Mouse (Mus musculus): ENCODE results near the gene Cntf. TPM values are rescaled to one million over a fixed set of nuclear protein-coding genes. Genes with fewer than 3 reads are reported as not detected.
A peak's percentile ranks its signal among the peaks of the same experiment; 100 is the strongest.

Gene Cntf
- polyA plus RNA-seq, 1 experiment from 2014 or later, result 1.6 TPM

GRCm38 (mm10) chr19:12796328-12796931 lies 31.0 kb upstream of the Cntf start:
- H3K27me3 ChIP-seq, result no peaks in the 10 kb centered on the region
- peak overlapping the region; percentile 99 for H3K27ac ChIP-seq (replicated peaks)
- H3K9ac ChIP-seq (replicated peaks), result peak overlapping the region; percentile 79
- peak overlapping the region; percentile 96 for H3K4me3 ChIP-seq
- H3K36me3 ChIP-seq, result no peaks in the 10 kb centered on the region
- under 1% methylated on average over 29 of the region's 29 CpGs for WGBS
- no peaks in the 10 kb centered on the region for H3K9me3 ChIP-seq
- peak; percentile 7 for ATAC-seq (ENCODE audit: low FRiP score, low read depth)
- peaks cover 15% of the 10 kb centered on the region for H3K4me1 ChIP-seq
- H3K4me2 ChIP-seq (replicated peaks), result peak overlapping the region; percentile 70

GRCm38 (mm10) chr19:12795511-12796327 lies 30.3 kb upstream of the Cntf start, which contains the start of the genes Zfp91 and Lpxn:
TSS of gene Zfp91 (minus strand) at chr19:12796126.
TSS of gene Lpxn (plus strand) at chr19:12796193.
- Histone ChIP-seq H3K36me3 (no peaks in the 10 kb centered on the region), H3K9ac (replicated peaks) (peak within 1 kb of the TSS; percentile 97), H3K4me1 (peaks cover 19% of the 10 kb centered on the region), H3K4me3 (peak within 1 kb of the TSS; percentile 96), H3K4me2 (replicated peaks) (peak within 1 kb of the TSS; percentile 70), H3K27me3 (no peaks in the 10 kb centered on the region), H3K9me3 (no peaks in the 10 kb centered on the region), H3K27ac (replicated peaks) (peak within 1 kb of the TSS; percentile 99)
- under 1% methylated on average over 55 of the region's 76 CpGs for WGBS
- peak; percentile 93 for ATAC-seq (ENCODE audit: low FRiP score, low read depth)

- no peaks in the 10 kb centered on the region for H3K36me3 ChIP-seq
- WGBS, result under 1% methylated on average over 37 of the region's 63 CpGs
- H3K4me1 ChIP-seq, result peaks cover 19% of the 10 kb centered on the region
Observed at GRCm38 (mm10) chr19:12795110-12795509, 29.7 kb upstream of the Cntf start.

GRCm38 (mm10) chr19:12794056-12795044 lies 28.9 kb upstream of the Cntf start:
- 2% methylated on average over 39 of the region's 39 CpGs for WGBS
- peaks cover 19% of the 10 kb centered on the region for H3K4me1 ChIP-seq
- H3K27ac ChIP-seq (replicated peaks), result peak overlapping the region; percentile 99
- peak; percentile 71 for ATAC-seq (ENCODE audit: low FRiP score, low read depth)
- H3K36me3 ChIP-seq, result no peaks in the 10 kb centered on the region
- no peaks in the 10 kb centered on the region for H3K9me3 ChIP-seq
- peak overlapping the region; percentile 58 for H3K4me2 ChIP-seq (replicated peaks)
- H3K27me3 ChIP-seq, result no peaks in the 10 kb centered on the region
- H3K9ac ChIP-seq (replicated peaks), result peak overlapping the region; percentile 97
- H3K4me3 ChIP-seq, result peak overlapping the region; percentile 96

More at GRCm38 (mm10) chr19:12795110-12795509, 29.7 kb upstream of the Cntf start:
- peak overlapping the region; percentile 58 for H3K4me2 ChIP-seq (replicated peaks)
- H3K9me3 ChIP-seq, result no peaks in the 10 kb centered on the region
- H3K27me3 ChIP-seq, result no peaks in the 10 kb centered on the region
- H3K9ac ChIP-seq (replicated peaks), result peak overlapping the region; percentile 97
- peak; percentile 44 for ATAC-seq (ENCODE audit: low FRiP score, low read depth)
- peak overlapping the region; percentile 96 for H3K4me3 ChIP-seq
- peak overlapping the region; percentile 99 for H3K27ac ChIP-seq (replicated peaks)

- Histone ChIP-seq H3K9me3 (no peaks in the 10 kb centered on the region), H3K36me3 (no peaks in the 10 kb centered on the region), H3K4me3 (no peak overlapping the region), H3K27ac (replicated peaks) (no peak overlapping the region), H3K4me1 (peaks cover 17% of the 10 kb centered on the region), H3K27me3 (no peaks in the 10 kb centered on the region), H3K9ac (replicated peaks) (no peak overlapping the region), H3K4me2 (replicated peaks) (no peak overlapping the region)
- ATAC-seq (ENCODE audit: low FRiP score, low read depth), result no peak
Observed at GRCm38 (mm10) chr19:12792374-12792773, 26.9 kb upstream of the Cntf start.

- Histone ChIP-seq H3K9me3 (no peaks in the 10 kb centered on the region), H3K4me3 (no peak overlapping the region), H3K4me1 (peaks cover 8% of the 10 kb centered on the region), H3K4me2 (replicated peaks) (no peak overlapping the region), H3K9ac (replicated peaks) (no peak overlapping the region), H3K27me3 (no peaks in the 10 kb centered on the region), H3K36me3 (no peaks in the 10 kb centered on the region), H3K27ac (replicated peaks) (no peak overlapping the region)
- ATAC-seq (ENCODE audit: low FRiP score, low read depth), result no peak
- 92% methylated on average over 4 of the region's 4 CpGs for WGBS
Observed at GRCm38 (mm10) chr19:12787721-12788120, 22.3 kb upstream of the Cntf start.

GRCm38 (mm10) chr19:12786803-12787395 lies 21.5 kb upstream of the Cntf start:
- no peak overlapping the region for H3K27ac ChIP-seq (replicated peaks)
- peaks cover 7% of the 10 kb centered on the region for H3K4me1 ChIP-seq
- no peak for ATAC-seq (ENCODE audit: low FRiP score, low read depth)
- no peak overlapping the region for H3K4me2 ChIP-seq (replicated peaks)
- H3K27me3 ChIP-seq, result no peaks in the 10 kb centered on the region
- no peak overlapping the region for H3K9ac ChIP-seq (replicated peaks)
- H3K9me3 ChIP-seq, result no peaks in the 10 kb centered on the region
- no peak overlapping the region for H3K4me3 ChIP-seq
- 96% methylated on average over 2 of the region's 2 CpGs for WGBS
- no peaks in the 10 kb centered on the region for H3K36me3 ChIP-seq

- Histone ChIP-seq H3K27ac (replicated peaks) (no peak overlapping the region), H3K9ac (replicated peaks) (no peak overlapping the region), H3K4me3 (no peak overlapping the region), H3K4me1 (no peaks in the 10 kb centered on the region), H3K9me3 (no peaks in the 10 kb centered on the region), H3K36me3 (peaks cover 20% of the 10 kb centered on the region), H3K4me2 (replicated peaks) (no peak overlapping the region), H3K27me3 (no peaks in the 10 kb centered on the region)
- ATAC-seq (ENCODE audit: low FRiP score, low read depth), result no peak
Observed at GRCm38 (mm10) chr19:12780437-12780836, 15.0 kb upstream of the Cntf start.

- Histone ChIP-seq H3K9ac (replicated peaks) (no peak overlapping the region), H3K27me3 (no peaks in the 10 kb centered on the region), H3K36me3 (peaks cover 43% of the 10 kb centered on the region), H3K9me3 (no peaks in the 10 kb centered on the region), H3K4me1 (peaks cover 3% of the 10 kb centered on the region; the same call in 1 of the 2 replicates), H3K4me3 (no peak overlapping the region), H3K4me2 (replicated peaks) (no peak overlapping the region), H3K27ac (replicated peaks) (no peak overlapping the region)
- 85% methylated on average over 5 of the region's 5 CpGs for WGBS
- no peak for ATAC-seq (ENCODE audit: low FRiP score, low read depth)
Observed at GRCm38 (mm10) chr19:12770888-12771287, 5.5 kb upstream of the Cntf start.

GRCm38 (mm10) chr19:12762212-12763130 lies 3.0 kb downstream of the Cntf start:
- Histone ChIP-seq H3K4me1 (peaks cover 3% of the 10 kb centered on the region; the same call in 1 of the 2 replicates), H3K9me3 (no peaks in the 10 kb centered on the region), H3K36me3 (peaks cover 30% of the 10 kb centered on the region), H3K27ac (replicated peaks) (no peak overlapping the region), H3K27me3 (no peaks in the 10 kb centered on the region), H3K9ac (replicated peaks) (no peak overlapping the region), H3K4me2 (replicated peaks) (no peak overlapping the region), H3K4me3 (no peak overlapping the region)
- 62% methylated on average over 2 of the region's 2 CpGs for WGBS
- ATAC-seq (ENCODE audit: low FRiP score, low read depth), result peak; percentile 45; the same call in 1 of the 2 replicates
